Mouse (Mus musculus) left cerebral cortex, adult 8-10 months (tissue): ENCODE measurements around the gene Pkn3. TPM values are rescaled to one million over a fixed set of nuclear protein-coding genes. Genes with fewer than 3 reads are reported as not detected.
"Not testable (repeated sequence)": the region's sequence is repeated elsewhere in the genome, so short reads cannot be mapped to it uniquely, and the experiment has no call there.

Experiments used
- DNase-seq, 2 experiments: peaks; one replicate each; pipeline ENCODE4 v3.0.0; 2022; ENCODE audit warnings: low spot score in 2 of 2
- total RNA-seq, 4 experiments: library from RNA; stranded (reverse); gene quantifications; 2 replicates each; pipeline ENCODE4 v1.2.4; 2022

Pkn3 gene
- total RNA-seq, 4 experiments from 2014 or later = 1.9 to 4.5 (median 2.3) TPM

GRCm38 (mm10) chr2:30093471-30094207 is 16.2 kb downstream of the Pkn3 start, which contains the start of gene Zdhhc12:
TSS of gene Zdhhc12 (minus strand) at chr2:30093648.
- DNase-seq = peak; percentile 80 to 94

- DNase-seq = no peak
These were observed 16.7 kb downstream of the Pkn3 start for GRCm38 (mm10) chr2:30094208-30094588.

GRCm38 (mm10) chr2:30095882-30096527 is 18.5 kb downstream of the Pkn3 start:
- no peak for DNase-seq

GRCm38 (mm10) chr2:30100214-30100613 is 22.7 kb downstream of the Pkn3 start:
- DNase-seq = no peak

GRCm38 (mm10) chr2:30106364-30106763 is 28.9 kb downstream of the Pkn3 start:
- no peak for DNase-seq

- no peak for DNase-seq
These were observed 30.2 kb downstream of the Pkn3 start for GRCm38 (mm10) chr2:30107646-30108045.

GRCm38 (mm10) chr2:30108260-30108659 is 30.8 kb downstream of the Pkn3 start:
- no peak for DNase-seq

- DNase-seq = no peak
These were observed 34.0 kb downstream of the Pkn3 start for GRCm38 (mm10) chr2:30111500-30111899.

GRCm38 (mm10) chr2:30112564-30112963 is 35.1 kb downstream of the Pkn3 start:
- no peak for DNase-seq

GRCm38 (mm10) chr2:30119641-30120051 is 42.2 kb downstream of the Pkn3 start:
- DNase-seq = peak in 1 of 2 experiments; percentile 87

- no peak for DNase-seq
These were observed 42.8 kb downstream of the Pkn3 start for GRCm38 (mm10) chr2:30120269-30120668.

- no peak for DNase-seq
These were observed 45.3 kb downstream of the Pkn3 start for GRCm38 (mm10) chr2:30122766-30123165.

- no peak for DNase-seq
These were observed 46.4 kb downstream of the Pkn3 start for GRCm38 (mm10) chr2:30123729-30124471.

- DNase-seq = peak; percentile 94 to 95
These were observed 47.2 kb downstream of the Pkn3 start, which contains the start of gene Zer1 for GRCm38 (mm10) chr2:30124472-30125274. TSS of gene Zer1 (minus strand) at chr2:30124585.

- no peak for DNase-seq
These were observed 51.3 kb downstream of the Pkn3 start for GRCm38 (mm10) chr2:30128789-30129188.

GRCm38 (mm10) chr2:30130156-30130555 is 52.7 kb downstream of the Pkn3 start:
- no peak for DNase-seq

- DNase-seq = not testable (repeated sequence)
These were observed 53.8 kb downstream of the Pkn3 start for GRCm38 (mm10) chr2:30131240-30131639.

GRCm38 (mm10) chr2:30132801-30133612 is 55.5 kb downstream of the Pkn3 start:
- no peak for DNase-seq

GRCm38 (mm10) chr2:30133613-30134377 is 56.3 kb downstream of the Pkn3 start, which contains the start of gene Tbc1d13:
TSS of gene Tbc1d13 (plus strand) at chr2:30133746.
- peak; percentile 96 to 98 for DNase-seq

- DNase-seq = no peak
These were observed 56.9 kb downstream of the Pkn3 start for GRCm38 (mm10) chr2:30134378-30134711.
